Mouse (Mus musculus): Measurements from ENCODE around the gene Them7.

- 0 out of 2 replicates have a peak, but pooled peaks have one; percentile 38 for TF ChIP-seq CTCF (IDR thresholded peaks at IDR 0.05; ENCODE audit: low read depth, low read length)
- TF ChIP-seq TAL1 (conservative IDR thresholded peaks at IDR 0.05; ENCODE audit: low read depth, low read length): no peak
Measured at GRCm38 (mm10) chr2:105333976-105334713, 110.0 kb downstream of the Them7 start.
